Mouse (Mus musculus) kidney, embryonic 15.5 days (tissue): Measurements from ENCODE around the gene Khdrbs2. TPM values are rescaled to one million over a fixed set of nuclear protein-coding genes. Genes with fewer than 3 reads are reported as not detected.

Experiments used
- ATAC-seq: fragments of 200-750 bp; cut with Nextera tagmentation; replicated peaks from 2 replicates; pipeline ENCODE4 v1.8.0; 2017; ENCODE audit warnings: moderate TSS enrichment; ENCODE audit not compliant: low FRiP score
- H3K27ac ChIP-seq: fragments of 300-500 bp; sonication (generic); 2 replicates; pipeline ENCODE4 v1.5.1; 2015; ENCODE audit warnings: mild to moderate bottlenecking, inconsistent platforms
- H3K27me3 ChIP-seq: fragments of 300-500 bp; sonication (generic); 2 replicates; pipeline ENCODE4 v1.6.1; 2015; ENCODE audit warnings: inconsistent platforms
- H3K36me3 ChIP-seq: fragments of 300-500 bp; sonication (generic); 2 replicates; pipeline ENCODE4 v1.6.1; 2015; ENCODE audit warnings: inconsistent platforms
- H3K4me1 ChIP-seq: fragments of 300-500 bp; sonication (generic); 2 replicates; pipeline ENCODE4 v1.6.1; 2015; ENCODE audit warnings: inconsistent platforms
- H3K4me2 ChIP-seq: fragments of 300-500 bp; sonication (generic); 2 replicates; pipeline ENCODE4 v1.6.1; 2015; ENCODE audit warnings: moderate library complexity, mild to moderate bottlenecking, inconsistent platforms
- H3K4me3 ChIP-seq: fragments of 300-500 bp; sonication (generic); replicated peaks from 2 replicates; pipeline ENCODE4 v1.5.1; 2015; ENCODE audit warnings: mild to moderate bottlenecking, inconsistent platforms
- H3K9ac ChIP-seq: fragments of 300-500 bp; sonication (generic); 2 replicates; pipeline ENCODE4 v1.6.1; 2015; ENCODE audit warnings: mild to moderate bottlenecking, inconsistent platforms
- H3K9me3 ChIP-seq: fragments of 300-500 bp; sonication (generic); replicated peaks from 2 replicates; pipeline ENCODE4 v1.6.1; 2016; ENCODE audit warnings: inconsistent platforms
- WGBS: fragments of 180-500 bp; shearing (Covaris S2); methylation state at CpG from one replicate; pipeline ENCODE4 v1.1.7; 2015; ENCODE audit warnings: mixed read lengths; 5-methylcytosine and 5-hydroxymethylcytosine counted together
- polyA plus RNA-seq: library from polyadenylated mRNA; unstranded; fragments of >200 nt; fragmentation: Nextera tagmentation; extraction: Ambion mirVana; gene quantifications from 2 replicates; pipeline ENCODE4 v1.2.1, GENCODE M21; 2015

Khdrbs2 gene
- 2.0 and 2.4 TPM in 2 replicates for polyA plus RNA-seq

DNA sequence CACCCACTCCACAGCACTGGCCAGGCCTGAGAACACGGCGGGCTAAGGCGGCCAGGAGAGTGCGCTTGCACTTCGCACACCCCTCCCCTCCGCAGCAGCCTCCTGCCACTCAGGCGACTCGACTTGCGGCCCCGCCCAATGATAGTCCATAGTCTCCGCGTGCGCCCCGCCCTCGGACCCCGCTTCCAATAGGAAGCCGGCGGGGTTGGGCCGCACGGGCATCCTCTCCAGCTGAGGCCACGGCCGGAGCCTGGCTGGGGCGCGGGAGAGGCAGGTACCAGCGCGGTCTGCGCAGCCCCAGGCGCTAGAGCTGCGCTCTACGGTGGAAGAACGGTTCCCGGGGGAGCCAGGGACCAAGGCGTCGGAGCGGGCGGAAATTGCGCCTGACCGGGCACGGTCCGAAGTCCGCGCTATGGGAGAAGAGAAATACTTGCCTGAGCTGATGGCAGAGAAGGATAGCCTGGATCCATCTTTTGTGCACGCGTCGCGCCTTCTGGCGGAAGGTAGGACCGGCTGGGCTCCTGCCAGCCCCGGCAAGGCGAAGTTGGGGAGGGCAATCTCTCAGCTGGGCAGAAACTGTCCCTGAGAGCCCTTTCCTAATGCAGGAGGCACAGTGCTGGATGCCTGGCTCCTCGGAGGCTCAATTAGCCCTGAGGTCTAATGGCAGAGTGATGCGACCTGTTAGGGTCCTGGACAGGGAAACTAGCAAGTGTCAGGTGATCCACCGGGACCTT lies at the start of gene Khdrbs2:
TSS of gene Khdrbs2 (plus strand) at position 209 of the 734 bp plus-strand sequence.
- peak within 1 kb of the TSS; percentile 95 for H3K4me2 ChIP-seq
- H3K9me3 ChIP-seq = no peaks in the 10 kb centered on the region
- peak within 1 kb of the TSS; percentile 59 for H3K4me3 ChIP-seq
- H3K27ac ChIP-seq = no peak within 1 kb of the TSS
- H3K9ac ChIP-seq = peak within 1 kb of the TSS; percentile 46
- H3K27me3 ChIP-seq = peaks cover 21% of the 10 kb centered on the region
- peak; percentile 100 for ATAC-seq
- under 1% methylated on average over 53 of the region's 53 CpGs for WGBS
- H3K4me1 ChIP-seq = peaks cover 10% of the 10 kb centered on the region
- H3K36me3 ChIP-seq = no peaks in the 10 kb centered on the region

DNA sequence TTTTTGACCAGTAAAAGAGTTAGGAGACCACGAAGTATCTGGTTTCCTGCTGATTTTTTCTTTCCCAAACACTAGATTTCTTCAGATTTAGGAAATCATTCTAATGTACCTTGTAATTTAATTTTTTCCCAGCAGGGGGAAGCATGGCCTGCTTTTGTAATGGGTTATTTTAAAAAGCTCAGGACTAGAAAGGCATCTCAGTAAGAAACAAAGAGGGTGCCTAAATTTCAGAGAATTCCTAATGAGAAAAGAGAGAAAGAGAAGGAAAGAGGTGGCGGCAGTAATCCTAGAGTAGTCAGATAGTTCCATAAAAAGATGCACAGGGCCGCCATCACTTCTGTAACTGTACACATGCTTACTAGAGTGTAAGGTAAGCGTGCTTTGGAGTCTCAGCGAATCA lies 2.1 kb downstream of the Khdrbs2 start:
- Histone ChIP-seq H3K27me3 (peaks cover 21% of the 10 kb centered on the region), H3K9me3 (no peaks in the 10 kb centered on the region), H3K9ac (no peak overlapping the region), H3K4me3 (no peak overlapping the region), H3K4me1 (peaks cover 10% of the 10 kb centered on the region), H3K4me2 (no peak overlapping the region), H3K36me3 (no peaks in the 10 kb centered on the region), H3K27ac (no peak overlapping the region)
- no peak for ATAC-seq
- 67% methylated on average over 5 of the region's 5 CpGs for WGBS

GRCm38 (mm10) chr1:32199664-32200260 lies 27.2 kb downstream of the Khdrbs2 start:
- Histone ChIP-seq H3K27ac (no peak overlapping the region), H3K4me2 (no peak overlapping the region), H3K27me3 (no peaks in the 10 kb centered on the region), H3K4me3 (no peak overlapping the region), H3K36me3 (no peaks in the 10 kb centered on the region), H3K4me1 (no peaks in the 10 kb centered on the region), H3K9ac (no peak overlapping the region), H3K9me3 (no peaks in the 10 kb centered on the region)
- ATAC-seq = no peak
- WGBS = 71% methylated on average over 1 of the region's 1 CpGs

- no peak overlapping the region for H3K9ac ChIP-seq
- H3K4me2 ChIP-seq = no peak overlapping the region
- no peak for ATAC-seq
- no peak overlapping the region for H3K27ac ChIP-seq
- H3K9me3 ChIP-seq = no peaks in the 10 kb centered on the region
- no peaks in the 10 kb centered on the region for H3K27me3 ChIP-seq
- no peak overlapping the region for H3K4me3 ChIP-seq
- WGBS = 89% methylated on average over 5 of the region's 5 CpGs
- no peaks in the 10 kb centered on the region for H3K36me3 ChIP-seq
- no peaks in the 10 kb centered on the region for H3K4me1 ChIP-seq
These were observed 75.9 kb downstream of the Khdrbs2 start for GRCm38 (mm10) chr1:32248443-32248842.

DNA sequence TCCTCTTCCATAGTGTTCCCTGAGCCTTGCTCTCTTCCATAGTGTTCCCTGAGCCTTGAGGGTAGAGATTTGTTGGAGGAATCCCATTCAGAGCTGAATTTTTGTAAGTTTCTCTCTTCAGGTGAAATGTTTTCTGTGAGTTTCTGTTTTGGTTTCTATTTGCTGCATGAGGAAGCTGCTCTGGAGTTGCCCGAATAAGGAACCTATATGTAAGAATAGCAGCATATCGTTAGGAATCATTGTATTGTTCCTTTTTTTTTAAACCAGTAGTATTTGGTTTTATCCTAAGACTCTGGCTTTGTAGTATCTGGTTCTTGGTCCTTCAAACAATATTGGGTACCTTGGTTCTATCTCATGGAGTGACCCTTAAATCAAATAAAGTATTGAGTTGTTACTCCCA lies 77.1 kb downstream of the Khdrbs2 start:
- H3K4me2 ChIP-seq = no peak overlapping the region
- H3K9me3 ChIP-seq = no peaks in the 10 kb centered on the region
- no peak overlapping the region for H3K9ac ChIP-seq
- H3K4me1 ChIP-seq = no peaks in the 10 kb centered on the region
- ATAC-seq = no peak
- no peaks in the 10 kb centered on the region for H3K27me3 ChIP-seq
- H3K27ac ChIP-seq = no peak overlapping the region
- WGBS = 95% methylated on average over 2 of the region's 2 CpGs
- H3K4me3 ChIP-seq = no peak overlapping the region
- no peaks in the 10 kb centered on the region for H3K36me3 ChIP-seq

DNA sequence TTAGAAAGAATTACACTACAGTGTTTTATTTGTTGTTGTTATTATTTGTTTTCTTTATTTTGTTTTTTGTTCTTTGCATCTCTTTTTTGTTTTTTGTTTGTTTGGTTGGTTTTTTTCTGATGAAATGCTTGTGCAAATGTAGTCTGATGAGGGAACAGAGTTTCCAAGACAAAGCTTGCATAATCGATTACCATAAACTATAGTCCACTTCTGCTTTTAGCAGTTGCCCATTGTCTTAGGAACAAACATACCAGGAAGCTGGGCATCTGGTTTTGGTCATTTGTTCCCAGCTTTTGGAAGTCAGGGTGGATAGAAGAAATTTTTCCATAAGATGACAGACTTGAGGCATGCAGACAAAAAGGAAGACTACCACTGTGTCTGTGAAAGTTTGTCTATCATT lies 77.8 kb downstream of the Khdrbs2 start:
- no peaks in the 10 kb centered on the region for H3K27me3 ChIP-seq
- 80% methylated on average over 1 of the region's 1 CpGs for WGBS
- H3K9ac ChIP-seq = no peak overlapping the region
- no peaks in the 10 kb centered on the region for H3K4me1 ChIP-seq
- no peaks in the 10 kb centered on the region for H3K36me3 ChIP-seq
- no peak overlapping the region for H3K27ac ChIP-seq
- no peak overlapping the region for H3K4me2 ChIP-seq
- H3K9me3 ChIP-seq = no peaks in the 10 kb centered on the region
- ATAC-seq = no peak
- no peak overlapping the region for H3K4me3 ChIP-seq

DNA sequence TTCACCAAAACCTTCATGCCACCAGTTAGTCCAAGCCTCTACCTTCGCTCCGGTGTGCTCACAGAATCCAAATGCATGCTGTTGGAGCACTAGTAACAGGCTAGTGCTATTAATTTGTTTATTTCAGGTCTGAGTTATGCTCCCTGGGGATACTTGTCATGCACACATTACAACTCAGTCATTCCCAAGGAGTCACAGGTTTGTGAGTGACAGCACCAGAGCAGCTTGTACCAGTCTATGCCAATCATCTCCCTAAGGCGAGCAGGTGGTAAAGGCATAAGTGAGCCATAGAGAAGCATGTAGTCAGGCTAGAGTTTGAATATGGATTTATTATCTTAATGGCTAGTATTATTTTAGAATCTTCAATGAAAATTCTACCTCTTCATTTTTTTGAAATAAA lies 86.4 kb downstream of the Khdrbs2 start:
- H3K9ac ChIP-seq = no peak overlapping the region
- 91% methylated on average over 3 of the region's 3 CpGs for WGBS
- H3K27me3 ChIP-seq = no peaks in the 10 kb centered on the region
- H3K36me3 ChIP-seq = no peaks in the 10 kb centered on the region
- H3K4me2 ChIP-seq = no peak overlapping the region
- H3K9me3 ChIP-seq = no peaks in the 10 kb centered on the region
- no peak overlapping the region for H3K4me3 ChIP-seq
- H3K4me1 ChIP-seq = no peaks in the 10 kb centered on the region
- no peak overlapping the region for H3K27ac ChIP-seq
- ATAC-seq = no peak

GRCm38 (mm10) chr1:32270519-32270918 lies 98.0 kb downstream of the Khdrbs2 start:
- Histone ChIP-seq H3K4me2 (no peak overlapping the region), H3K4me3 (no peak overlapping the region), H3K4me1 (no peaks in the 10 kb centered on the region), H3K9me3 (no peaks in the 10 kb centered on the region), H3K9ac (no peak overlapping the region), H3K36me3 (no peaks in the 10 kb centered on the region), H3K27ac (no peak overlapping the region), H3K27me3 (no peaks in the 10 kb centered on the region)
- 89% methylated on average over 3 of the region's 3 CpGs for WGBS
- ATAC-seq = 0 out of 2 replicates have a peak, but pooled peaks have one; percentile 29

DNA sequence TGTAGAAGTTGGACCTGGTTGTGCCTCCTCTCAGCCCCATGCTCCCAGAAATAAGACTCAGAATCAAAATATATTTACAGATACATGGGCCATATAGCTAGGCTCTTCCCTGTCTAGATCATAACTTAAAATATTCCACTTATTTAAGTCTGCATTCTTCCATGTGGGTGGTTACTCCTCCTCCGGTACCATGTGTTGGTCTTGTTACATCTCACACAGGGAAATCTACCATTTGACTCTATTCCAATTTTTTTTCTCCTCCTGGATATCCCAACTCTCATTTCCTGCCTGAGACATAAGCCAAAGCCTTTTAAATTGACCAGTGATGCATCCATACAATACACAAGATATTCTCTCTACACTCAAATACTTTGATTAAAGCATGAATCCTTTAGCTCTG lies 122.2 kb downstream of the Khdrbs2 start:
- H3K27me3 ChIP-seq = no peaks in the 10 kb centered on the region

DNA sequence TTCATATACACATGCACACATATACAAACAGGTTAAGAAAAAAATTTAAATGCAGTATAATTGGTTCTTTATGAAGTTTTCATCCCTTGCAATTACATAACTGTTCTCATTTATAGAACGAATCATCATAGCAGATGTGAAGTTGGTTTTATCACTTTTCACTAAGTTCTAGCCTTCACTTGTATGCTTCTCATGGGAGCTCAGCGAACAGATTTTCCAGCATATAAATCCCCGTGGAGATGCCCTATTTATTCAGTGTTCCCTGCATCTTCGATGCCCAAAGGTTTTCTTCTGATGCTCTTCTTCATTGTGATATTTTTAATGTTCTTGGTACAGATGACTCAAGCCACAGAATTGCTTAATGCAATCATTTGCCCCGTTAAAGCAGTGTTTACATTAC lies 128.9 kb downstream of the Khdrbs2 start:
- Histone ChIP-seq H3K4me3 (no peak overlapping the region), H3K9me3 (no peaks in the 10 kb centered on the region), H3K36me3 (no peaks in the 10 kb centered on the region), H3K27ac (no peak overlapping the region), H3K9ac (no peak overlapping the region), H3K4me1 (no peaks in the 10 kb centered on the region), H3K4me2 (no peak overlapping the region), H3K27me3 (no peaks in the 10 kb centered on the region)
- ATAC-seq = no peak
- 82% methylated on average over 5 of the region's 5 CpGs for WGBS

More for the DNA sequence above, 122.2 kb downstream of the Khdrbs2 start:
- Histone ChIP-seq H3K4me2 (no peak overlapping the region), H3K9ac (no peak overlapping the region), H3K27ac (no peak overlapping the region), H3K9me3 (no peaks in the 10 kb centered on the region), H3K4me1 (no peaks in the 10 kb centered on the region), H3K4me3 (no peak overlapping the region), H3K36me3 (no peaks in the 10 kb centered on the region)
- WGBS = 81% methylated on average over 1 of the region's 1 CpGs
- ATAC-seq = no peak

DNA sequence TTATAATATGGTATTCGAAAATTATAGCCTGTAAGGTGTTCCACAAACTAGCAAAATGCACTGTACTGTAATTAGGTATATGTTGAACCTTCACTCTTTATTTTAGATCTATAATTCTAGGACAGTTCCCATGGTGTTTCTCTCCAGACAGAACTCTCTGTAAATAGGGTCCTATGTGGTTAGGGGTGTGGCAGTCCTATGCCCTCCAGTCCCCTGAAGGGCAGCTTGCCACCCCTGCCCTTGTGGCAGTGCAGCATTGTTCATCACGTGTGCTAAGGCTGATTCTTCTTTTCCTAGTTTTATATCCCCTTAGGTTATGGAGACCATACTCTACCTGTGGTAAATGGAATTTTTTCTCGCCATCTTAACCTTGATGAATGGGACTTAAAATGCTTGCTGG lies 136.6 kb downstream of the Khdrbs2 start:
- Histone ChIP-seq H3K27me3 (no peaks in the 10 kb centered on the region), H3K4me3 (no peak overlapping the region), H3K36me3 (no peaks in the 10 kb centered on the region), H3K27ac (no peak overlapping the region), H3K4me2 (no peak overlapping the region), H3K4me1 (no peaks in the 10 kb centered on the region), H3K9me3 (no peaks in the 10 kb centered on the region), H3K9ac (no peak overlapping the region)
- ATAC-seq = no peak
- WGBS = 67% methylated on average over 3 of the region's 3 CpGs

GRCm38 (mm10) chr1:32309637-32310036 lies 137.1 kb downstream of the Khdrbs2 start:
- H3K4me3 ChIP-seq = no peak overlapping the region
- H3K27me3 ChIP-seq = no peaks in the 10 kb centered on the region
- H3K36me3 ChIP-seq = no peaks in the 10 kb centered on the region
- H3K9ac ChIP-seq = no peak overlapping the region
- H3K9me3 ChIP-seq = no peaks in the 10 kb centered on the region
- ATAC-seq = no peak
- no peak overlapping the region for H3K4me2 ChIP-seq
- H3K27ac ChIP-seq = no peak overlapping the region
- no peaks in the 10 kb centered on the region for H3K4me1 ChIP-seq
